Mouse (Mus musculus) forebrain, embryonic 12.5 days (tissue): ENCODE measurements at regions not wholly inside any gene's neighbourhood (a gene's known extent, or its start where the extent isn't known, plus 50 kb on each side); places are given as distances from the start of the nearest gene placed in this dataset.

ENCODE experiments used
- ATAC-seq: fragments of 200-750 bp; cut with Nextera tagmentation; 2 replicates; pipeline ENCODE4 v1.8.0; 2017; ENCODE audit warnings: moderate TSS enrichment; ENCODE audit not compliant: low FRiP score
- H3K27ac ChIP-seq: fragments of 300-500 bp; sonication (generic); 2 replicates; pipeline ENCODE4 v1.5.1; 2016; ENCODE audit warnings: mild to moderate bottlenecking
- H3K27me3 ChIP-seq: fragments of 300-500 bp; sonication (generic); 2 replicates; pipeline ENCODE4 v1.6.1; 2016; ENCODE audit warnings: mild to moderate bottlenecking
- H3K36me3 ChIP-seq: fragments of 300-500 bp; sonication (generic); replicated peaks from 2 replicates; pipeline ENCODE4 v1.6.1; 2016; ENCODE audit warnings: mild to moderate bottlenecking
- H3K4me1 ChIP-seq: fragments of 300-500 bp; sonication (generic); 2 replicates; pipeline ENCODE4 v1.6.1; 2016
- H3K4me2 ChIP-seq: fragments of 300-500 bp; sonication (generic); 2 replicates; pipeline ENCODE4 v1.6.1; 2016; ENCODE audit warnings: mild to moderate bottlenecking, moderate library complexity
- H3K4me3 ChIP-seq: fragments of 300-500 bp; sonication (generic); replicated peaks from 2 replicates; pipeline ENCODE4 v1.5.1; 2016; ENCODE audit warnings: mild to moderate bottlenecking
- H3K9ac ChIP-seq: fragments of 300-500 bp; sonication (generic); 2 replicates; pipeline ENCODE4 v1.6.1; 2016; ENCODE audit warnings: mild to moderate bottlenecking
- H3K9me3 ChIP-seq: fragments of 300-500 bp; sonication (generic); 2 replicates; pipeline ENCODE4 v1.6.1; 2016
- WGBS: fragments of 180-500 bp; shearing (Covaris S2); methylation state at CpG from one replicate; pipeline ENCODE4 v1.1.7; 2016; 5-methylcytosine and 5-hydroxymethylcytosine counted together

DNA sequence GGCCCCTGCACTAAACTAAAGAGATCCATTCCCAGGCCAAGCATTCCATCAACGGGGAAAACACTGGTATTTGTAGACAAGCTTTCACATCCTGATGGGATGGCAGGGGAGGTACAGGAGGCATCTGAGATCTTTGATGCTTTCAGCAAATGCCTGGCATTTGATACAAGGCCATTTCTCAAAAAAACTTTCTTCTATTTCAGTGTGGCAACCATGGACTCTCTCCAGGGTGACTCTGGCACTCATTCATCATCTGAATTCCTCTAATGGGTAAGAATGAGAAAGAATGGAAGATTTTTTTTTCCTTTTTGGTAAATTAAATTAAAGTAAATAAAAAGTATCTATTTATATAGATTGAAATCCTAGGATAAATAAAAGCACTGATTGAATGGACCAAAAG, 281.8 kb upstream of the Far2 start:
- no peak for ATAC-seq
- no peaks in the 10 kb centered on the region for H3K9me3 ChIP-seq
- H3K4me3 ChIP-seq, result no peak overlapping the region
- no peak overlapping the region for H3K9ac ChIP-seq
- H3K27me3 ChIP-seq, result no peaks in the 10 kb centered on the region
- no peaks in the 10 kb centered on the region for H3K36me3 ChIP-seq
- no peak overlapping the region for H3K27ac ChIP-seq
- H3K4me1 ChIP-seq, result no peaks in the 10 kb centered on the region
- 87% methylated on average over 1 of the region's 1 CpGs for WGBS
- H3K4me2 ChIP-seq, result no peak overlapping the region

DNA sequence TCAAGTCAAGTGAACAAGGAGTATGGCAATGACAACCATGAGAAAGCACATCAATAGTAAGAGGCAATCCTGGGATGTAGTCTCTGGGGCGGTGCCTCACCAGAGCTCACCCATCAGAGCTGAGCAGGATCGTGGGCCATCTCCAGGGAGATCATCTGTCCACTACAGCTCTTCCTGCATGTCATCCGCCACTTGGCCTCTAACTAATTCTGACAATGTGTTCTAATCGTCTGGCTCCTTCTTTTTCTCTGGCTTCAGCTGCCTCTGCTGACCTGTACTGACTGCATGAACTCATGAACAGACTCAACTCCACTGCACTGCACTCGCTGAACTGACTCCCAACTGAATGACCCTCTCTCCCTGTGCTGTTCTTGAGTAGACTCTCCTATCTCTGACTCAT, 277.9 kb upstream of the Far2 start:
- Histone ChIP-seq H3K4me3 (no peak overlapping the region), H3K9ac (no peak overlapping the region), H3K9me3 (no peaks in the 10 kb centered on the region), H3K4me1 (no peaks in the 10 kb centered on the region), H3K36me3 (no peaks in the 10 kb centered on the region), H3K27ac (no peak overlapping the region), H3K4me2 (no peak overlapping the region), H3K27me3 (no peaks in the 10 kb centered on the region)
- 86% methylated on average over 5 of the region's 5 CpGs for WGBS
- ATAC-seq, result no peak

DNA sequence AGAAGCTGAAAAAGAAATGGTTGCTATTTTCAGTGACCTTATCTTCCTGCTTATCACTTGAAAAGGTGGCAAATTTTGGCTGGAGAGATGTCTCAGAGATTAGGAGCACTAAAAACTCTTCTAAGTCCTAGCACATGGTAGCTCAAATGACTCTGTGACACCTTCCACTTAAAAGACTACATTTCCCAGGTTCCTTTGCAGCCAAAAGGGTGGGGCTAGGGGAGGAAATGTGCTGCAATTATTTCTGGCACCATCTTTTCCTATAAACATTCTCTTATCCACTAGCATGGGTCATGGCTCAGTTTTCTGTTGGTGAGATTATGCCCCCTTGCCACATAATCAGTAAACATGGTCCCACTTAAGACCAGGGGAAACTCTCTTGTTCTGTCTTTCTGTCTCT, 277.0 kb upstream of the Far2 start:
- H3K27ac ChIP-seq, result no peak overlapping the region
- H3K36me3 ChIP-seq, result no peaks in the 10 kb centered on the region
- H3K4me1 ChIP-seq, result no peaks in the 10 kb centered on the region
- ATAC-seq, result no peak
- H3K4me3 ChIP-seq, result no peak overlapping the region
- H3K27me3 ChIP-seq, result no peaks in the 10 kb centered on the region
- H3K4me2 ChIP-seq, result no peak overlapping the region
- no peaks in the 10 kb centered on the region for H3K9me3 ChIP-seq
- no peak overlapping the region for H3K9ac ChIP-seq

DNA sequence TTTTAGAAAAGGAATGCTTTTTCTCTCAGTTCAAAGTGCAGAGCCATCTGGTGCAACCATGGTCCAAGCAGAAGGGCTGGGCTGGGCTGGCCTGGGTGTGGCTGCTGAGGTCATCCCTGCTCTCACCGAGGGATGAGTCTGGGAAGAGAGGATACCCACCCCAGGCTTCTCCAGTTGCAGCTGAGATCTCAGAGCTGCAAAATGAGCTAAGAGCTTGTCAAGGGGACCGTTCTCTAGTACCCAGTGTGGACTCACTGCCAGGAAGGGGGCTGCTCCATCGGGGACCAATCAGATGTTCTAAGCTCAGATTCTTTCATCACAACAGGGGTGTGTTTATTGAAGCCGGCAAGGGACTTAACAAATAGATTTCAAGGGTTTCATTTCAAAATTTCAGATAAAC, 275.6 kb upstream of the Far2 start:
- Histone ChIP-seq H3K27ac (no peak overlapping the region), H3K9me3 (no peaks in the 10 kb centered on the region), H3K27me3 (no peaks in the 10 kb centered on the region), H3K4me3 (no peak overlapping the region), H3K9ac (no peak overlapping the region), H3K4me2 (no peak overlapping the region), H3K36me3 (no peaks in the 10 kb centered on the region), H3K4me1 (no peaks in the 10 kb centered on the region)
- no peak for ATAC-seq
- 43% methylated on average over 4 of the region's 4 CpGs for WGBS

DNA sequence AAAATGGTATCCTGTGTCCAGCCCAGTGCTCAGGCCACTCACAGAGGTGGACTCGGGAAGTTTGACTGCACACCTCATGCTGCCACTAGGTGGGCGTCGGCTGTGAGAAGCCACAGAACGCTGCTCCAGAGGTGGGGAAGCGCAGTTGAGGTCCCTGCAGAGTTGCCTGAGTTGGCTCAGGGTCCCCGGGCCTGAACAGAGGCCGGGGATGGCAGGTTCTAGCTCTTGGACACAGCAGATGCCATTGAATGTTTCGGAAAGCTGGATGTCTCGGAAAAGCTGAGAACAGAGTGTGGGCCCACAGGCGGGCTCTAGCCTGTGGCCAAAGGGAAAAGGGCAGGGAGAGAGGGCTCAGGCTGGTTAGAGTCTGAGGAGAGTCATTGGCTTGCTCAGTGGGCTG, 273.2 kb upstream of the Far2 start:
- H3K4me3 ChIP-seq, result no peak overlapping the region
- no peaks in the 10 kb centered on the region for H3K9me3 ChIP-seq
- no peaks in the 10 kb centered on the region for H3K36me3 ChIP-seq
- no peak overlapping the region for H3K4me2 ChIP-seq
- WGBS, result 80% methylated on average over 10 of the region's 10 CpGs
- ATAC-seq, result no peak
- no peaks in the 10 kb centered on the region for H3K4me1 ChIP-seq
- no peak overlapping the region for H3K9ac ChIP-seq
- no peaks in the 10 kb centered on the region for H3K27me3 ChIP-seq
- no peak overlapping the region for H3K27ac ChIP-seq

DNA sequence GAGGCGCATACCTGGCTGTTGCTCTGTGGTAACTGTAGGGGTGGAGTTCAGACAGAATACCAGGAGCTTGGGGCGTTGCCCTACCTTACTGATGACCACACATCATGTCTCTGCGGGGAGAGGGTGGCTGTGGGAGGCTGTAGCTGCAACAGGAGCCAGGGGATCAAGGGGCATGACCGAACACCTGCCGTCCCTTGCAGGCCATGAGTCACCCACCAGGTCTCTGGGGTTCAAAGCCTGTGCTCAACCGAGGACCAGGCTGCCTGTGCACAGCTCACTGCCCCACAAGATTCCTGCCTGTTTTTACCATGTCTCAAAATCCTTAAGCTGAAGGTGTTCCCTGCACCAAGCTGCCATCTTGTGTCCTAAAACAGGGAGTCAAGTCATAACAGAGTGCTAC, 272.4 kb upstream of the Far2 start:
- Histone ChIP-seq H3K9me3 (no peaks in the 10 kb centered on the region), H3K27me3 (no peaks in the 10 kb centered on the region), H3K9ac (no peak overlapping the region), H3K4me2 (no peak overlapping the region), H3K27ac (no peak overlapping the region), H3K36me3 (no peaks in the 10 kb centered on the region), H3K4me3 (no peak overlapping the region), H3K4me1 (no peaks in the 10 kb centered on the region)
- WGBS, result 86% methylated on average over 6 of the region's 6 CpGs
- ATAC-seq, result no peak

DNA sequence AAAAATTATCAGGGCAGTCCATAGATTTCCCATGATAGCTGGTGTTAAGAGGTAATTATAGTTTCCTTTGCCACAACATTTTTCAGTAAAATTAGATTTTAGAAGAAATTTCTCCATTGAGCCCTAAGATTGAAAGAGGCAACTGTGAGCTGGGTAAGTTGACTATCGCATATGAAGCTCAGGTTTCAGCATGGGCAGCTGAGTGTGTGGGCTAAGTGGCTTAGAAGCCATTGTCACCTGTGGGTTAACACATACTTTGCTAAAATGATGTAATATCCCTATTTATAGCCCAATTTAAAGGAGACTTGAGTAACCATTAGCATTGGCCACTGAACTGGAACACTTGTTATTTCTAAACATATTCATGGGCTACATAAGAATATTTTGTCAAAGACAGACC, 267.6 kb upstream of the Far2 start:
- H3K9me3 ChIP-seq, result no peaks in the 10 kb centered on the region
- H3K4me1 ChIP-seq, result no peaks in the 10 kb centered on the region
- no peaks in the 10 kb centered on the region for H3K27me3 ChIP-seq
- no peak overlapping the region for H3K27ac ChIP-seq
- 95% methylated on average over 1 of the region's 1 CpGs for WGBS
- no peak for ATAC-seq
- no peak overlapping the region for H3K4me2 ChIP-seq
- no peak overlapping the region for H3K4me3 ChIP-seq
- H3K9ac ChIP-seq, result no peak overlapping the region
- H3K36me3 ChIP-seq, result no peaks in the 10 kb centered on the region

DNA sequence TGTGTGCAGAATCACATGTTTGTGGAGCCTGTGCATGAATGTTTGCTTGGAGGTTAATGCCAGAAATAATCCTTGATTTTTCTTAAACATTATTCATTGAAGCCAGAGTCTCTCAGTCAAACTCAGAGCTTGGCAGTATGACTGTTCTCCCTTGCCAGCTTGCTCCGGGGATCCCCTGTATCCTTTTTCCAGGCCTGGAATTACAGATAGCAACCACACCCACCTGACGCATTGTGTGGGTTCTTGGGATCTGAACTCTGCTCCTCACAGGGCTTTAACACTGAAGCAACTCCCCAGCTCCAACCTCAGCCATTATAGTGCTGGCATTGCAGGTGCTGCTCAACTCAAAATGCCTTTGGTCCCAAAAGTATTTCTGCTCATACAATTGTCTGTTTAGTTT, 262.8 kb upstream of the Far2 start:
- Histone ChIP-seq H3K9ac (no peak overlapping the region), H3K36me3 (no peaks in the 10 kb centered on the region), H3K27me3 (no peaks in the 10 kb centered on the region), H3K9me3 (no peaks in the 10 kb centered on the region), H3K4me2 (no peak overlapping the region), H3K4me1 (no peaks in the 10 kb centered on the region), H3K27ac (no peak overlapping the region), H3K4me3 (no peak overlapping the region)
- WGBS, result 92% methylated on average over 2 of the region's 2 CpGs
- no peak for ATAC-seq

DNA sequence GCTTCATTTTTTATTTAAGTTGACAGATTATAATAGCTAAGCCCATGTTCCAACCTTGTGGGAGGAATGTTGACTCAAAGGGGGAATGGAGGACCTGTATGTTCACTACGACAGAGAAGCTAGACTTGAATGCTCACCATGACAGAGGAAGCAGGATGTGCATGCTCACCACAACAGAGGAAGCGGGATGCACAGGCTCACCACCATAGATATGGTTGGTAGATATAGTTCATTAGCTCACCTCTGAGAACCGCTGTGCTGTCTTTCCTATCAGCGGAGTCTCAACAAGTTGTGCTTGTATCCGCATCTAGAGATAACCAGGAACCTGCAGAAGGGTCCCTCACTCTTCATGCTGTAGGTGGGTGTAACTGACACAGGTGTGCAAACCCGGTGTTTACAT, 262.2 kb upstream of the Far2 start:
- 94% methylated on average over 6 of the region's 6 CpGs for WGBS
- H3K4me2 ChIP-seq, result no peak overlapping the region
- ATAC-seq, result no peak
- H3K4me1 ChIP-seq, result no peaks in the 10 kb centered on the region
- no peaks in the 10 kb centered on the region for H3K9me3 ChIP-seq
- no peak overlapping the region for H3K4me3 ChIP-seq
- H3K36me3 ChIP-seq, result no peaks in the 10 kb centered on the region
- no peaks in the 10 kb centered on the region for H3K27me3 ChIP-seq
- H3K27ac ChIP-seq, result no peak overlapping the region
- no peak overlapping the region for H3K9ac ChIP-seq

DNA sequence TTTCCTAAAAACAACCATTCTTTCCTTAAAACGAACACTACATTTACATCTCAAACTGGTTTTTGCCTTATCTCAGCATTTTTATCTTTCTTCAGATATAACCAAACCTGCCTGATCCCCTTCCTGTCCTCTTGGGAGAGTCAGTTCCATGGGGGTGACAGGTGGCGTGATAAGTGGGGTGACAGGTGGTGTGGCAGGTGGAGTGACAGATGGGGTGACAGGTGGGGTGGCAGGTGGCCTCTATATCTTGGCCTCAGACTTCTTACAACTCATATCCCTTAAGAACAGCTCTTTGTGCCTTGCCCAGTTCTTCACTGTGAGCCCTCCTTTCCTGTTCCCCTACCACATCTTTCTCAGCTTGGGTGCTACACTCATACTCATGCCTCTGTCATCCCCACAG, 259.0 kb upstream of the Far2 start:
- 90% methylated on average over 2 of the region's 2 CpGs for WGBS

DNA sequence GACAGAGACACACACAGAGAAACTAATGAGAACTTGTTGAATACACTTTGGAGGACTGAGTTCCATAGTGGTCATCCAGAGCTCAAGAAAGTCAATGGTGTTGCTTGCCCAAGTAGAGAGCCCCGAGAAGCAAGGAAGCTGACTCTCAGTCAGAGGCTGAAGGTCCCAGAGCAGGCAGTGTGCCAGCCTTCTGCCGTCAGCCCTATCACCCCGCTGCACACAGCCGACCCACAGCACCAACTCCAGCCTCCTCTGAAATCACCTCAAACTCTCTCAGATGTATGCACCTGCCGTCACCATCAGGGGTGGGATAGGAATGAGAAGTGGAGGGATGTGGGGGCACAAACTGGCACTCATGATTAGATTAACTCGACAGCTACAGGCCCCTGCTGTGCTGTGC, 257.9 kb upstream of the Far2 start:
- 78% methylated on average over 6 of the region's 6 CpGs for WGBS
- no peak for ATAC-seq
- no peak overlapping the region for H3K27ac ChIP-seq

More for the DNA sequence above, 259.0 kb upstream of the Far2 start:
- ATAC-seq, result no peak
- no peaks in the 10 kb centered on the region for H3K36me3 ChIP-seq
- H3K9ac ChIP-seq, result no peak overlapping the region
- H3K4me3 ChIP-seq, result no peak overlapping the region
- H3K9me3 ChIP-seq, result no peaks in the 10 kb centered on the region
- no peaks in the 10 kb centered on the region for H3K4me1 ChIP-seq
- H3K27me3 ChIP-seq, result no peaks in the 10 kb centered on the region
- no peak overlapping the region for H3K27ac ChIP-seq
- no peak overlapping the region for H3K4me2 ChIP-seq

DNA sequence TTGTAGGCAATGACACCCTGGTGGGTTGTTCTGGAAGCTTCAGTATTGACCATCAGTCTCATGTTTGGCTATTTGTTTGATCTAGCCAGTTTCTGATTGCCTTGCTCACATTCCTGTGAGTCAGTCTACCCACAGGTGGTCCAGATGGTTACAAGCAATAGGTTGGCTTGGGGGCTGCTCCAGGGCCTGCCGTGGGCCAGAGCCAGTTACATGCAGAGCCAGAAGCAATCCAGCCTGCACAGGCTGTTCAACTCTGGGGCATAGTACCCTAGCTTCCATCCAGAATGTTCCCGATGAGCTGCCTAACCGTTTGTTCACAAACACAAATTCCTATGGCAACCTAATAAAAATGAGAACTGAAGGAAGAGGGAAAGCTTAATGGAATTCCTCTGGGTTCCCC, 253.2 kb upstream of the Far2 start:
- no peaks in the 10 kb centered on the region for H3K4me1 ChIP-seq
- no peak overlapping the region for H3K27ac ChIP-seq
- H3K4me3 ChIP-seq, result no peak overlapping the region
- no peaks in the 10 kb centered on the region for H3K36me3 ChIP-seq
- ATAC-seq, result no peak
- no peak overlapping the region for H3K9ac ChIP-seq
- no peaks in the 10 kb centered on the region for H3K27me3 ChIP-seq
- H3K9me3 ChIP-seq, result no peaks in the 10 kb centered on the region
- 42% methylated on average over 3 of the region's 3 CpGs for WGBS
- no peak overlapping the region for H3K4me2 ChIP-seq

More for the DNA sequence above, 257.9 kb upstream of the Far2 start:
- no peaks in the 10 kb centered on the region for H3K9me3 ChIP-seq
- no peaks in the 10 kb centered on the region for H3K36me3 ChIP-seq
- H3K4me1 ChIP-seq, result no peaks in the 10 kb centered on the region
- no peaks in the 10 kb centered on the region for H3K27me3 ChIP-seq
- no peak overlapping the region for H3K4me2 ChIP-seq
- no peak overlapping the region for H3K4me3 ChIP-seq
- H3K9ac ChIP-seq, result no peak overlapping the region

DNA sequence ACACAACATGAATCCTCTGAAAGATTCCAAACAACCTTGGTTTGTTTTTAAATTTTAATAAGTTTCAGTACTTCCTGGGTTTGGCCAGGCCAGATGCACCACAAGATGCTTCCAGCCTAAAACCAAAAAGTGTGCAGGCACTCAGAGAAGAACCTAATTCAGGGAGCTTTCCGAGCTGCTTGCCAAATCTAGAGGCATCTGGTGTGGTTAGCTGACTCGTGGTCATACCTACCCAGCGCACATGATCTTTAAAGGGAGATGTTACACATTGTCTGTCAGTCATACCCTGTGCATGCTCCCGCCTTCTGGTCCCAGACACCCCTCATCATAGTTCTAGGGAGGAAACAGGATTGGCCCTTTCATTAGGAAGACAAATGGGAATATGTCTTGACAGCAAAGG, 252.7 kb upstream of the Far2 start:
- Histone ChIP-seq H3K4me3 (no peak overlapping the region), H3K4me1 (no peaks in the 10 kb centered on the region), H3K27ac (no peak overlapping the region), H3K9ac (no peak overlapping the region), H3K27me3 (no peaks in the 10 kb centered on the region), H3K4me2 (no peak overlapping the region), H3K36me3 (no peaks in the 10 kb centered on the region), H3K9me3 (no peaks in the 10 kb centered on the region)
- no peak for ATAC-seq
- WGBS, result 68% methylated on average over 4 of the region's 4 CpGs
